Mouse (Mus musculus) MEL (cell line): ENCODE results near the gene Il16.

Experiments used
- CHD2 ChIP-seq: IDR thresholded peaks from 2 replicates; pipeline ENCODE4 v1.6.1; 2011; ENCODE audit warnings: low read length, improper control_type of control experiment
- CTCF ChIP-seq, 3 experiments: IDR thresholded peaks in 2 of 3; conservative IDR thresholded peaks in 1 of 3; 2 replicates each; pipeline ENCODE4 v1.5.1; 2011 to 2012; ENCODE audit warnings: low read length in 3 of 3, low read depth in 2 of 3, mild to moderate bottlenecking in 2 of 3, improper control_type of control experiment in 1 of 3, inconsistent platforms in 1 of 3, mixed read lengths in 1 of 3, moderate library complexity in 1 of 3; ENCODE audit not compliant: control insufficient read depth in 1 of 3, insufficient read depth in 1 of 3, poor library complexity in 1 of 3, severe bottlenecking in 1 of 3
- EP300 ChIP-seq, 2 experiments: IDR thresholded peaks; 2 replicates each; pipeline ENCODE4 v1.6.1; 2011; ENCODE audit warnings: improper control_type of control experiment in 2 of 2, low read length in 2 of 2, low read depth in 1 of 2, mild to moderate bottlenecking in 1 of 2
- GATA1 ChIP-seq: IDR thresholded peaks from 2 replicates; pipeline ENCODE4 v1.6.1; 2011; ENCODE audit warnings: low read depth, low read length, improper control_type of control experiment
- KAT2A ChIP-seq: conservative IDR thresholded peaks from 2 replicates; pipeline ENCODE4 v1.6.1; 2012; ENCODE audit warnings: low read depth, low read length, improper control_type of control experiment, inconsistent platforms
- MXI1 ChIP-seq: IDR thresholded peaks from 2 replicates; pipeline ENCODE4 v1.6.1; 2011; ENCODE audit warnings: mild to moderate bottlenecking, low read depth, low read length, improper control_type of control experiment
- MYB ChIP-seq: IDR thresholded peaks from 2 replicates; pipeline ENCODE4 v1.6.1; 2011; ENCODE audit warnings: mild to moderate bottlenecking, low read depth, low read length, improper control_type of control experiment
- POLR2A ChIP-seq, 2 experiments: IDR thresholded peaks; 2 replicates each; pipeline ENCODE4 v1.6.1; 2011 to 2012; ENCODE audit warnings: low read length in 2 of 2, mild to moderate bottlenecking in 2 of 2, control low read depth in 1 of 2, improper control_type of control experiment in 1 of 2, low read depth in 1 of 2, moderate library complexity in 1 of 2; ENCODE audit not compliant: control insufficient read depth in 1 of 2, insufficient read depth in 1 of 2, poor library complexity in 1 of 2
- POLR2AphosphoS2 ChIP-seq: IDR thresholded peaks from 2 replicates; pipeline ENCODE4 v1.6.1; 2011; ENCODE audit warnings: low read length, improper control_type of control experiment
- TCF12 ChIP-seq: IDR thresholded peaks from 2 replicates; pipeline ENCODE4 v1.6.1; 2014; ENCODE audit warnings: low read depth, mild to moderate bottlenecking, inconsistent platforms, low read length, improper control_type of control experiment, moderate library complexity
- USF1 ChIP-seq: IDR thresholded peaks from 2 replicates; pipeline ENCODE4 v1.6.1; 2014; ENCODE audit warnings: low read depth, mild to moderate bottlenecking, inconsistent platforms, low read length, improper control_type of control experiment, moderate library complexity
- ZNF384 ChIP-seq: IDR thresholded peaks from 2 replicates; pipeline ENCODE4 v1.6.1; 2012; ENCODE audit warnings: low read depth, mild to moderate bottlenecking, inconsistent platforms, low read length, improper control_type of control experiment

DNA sequence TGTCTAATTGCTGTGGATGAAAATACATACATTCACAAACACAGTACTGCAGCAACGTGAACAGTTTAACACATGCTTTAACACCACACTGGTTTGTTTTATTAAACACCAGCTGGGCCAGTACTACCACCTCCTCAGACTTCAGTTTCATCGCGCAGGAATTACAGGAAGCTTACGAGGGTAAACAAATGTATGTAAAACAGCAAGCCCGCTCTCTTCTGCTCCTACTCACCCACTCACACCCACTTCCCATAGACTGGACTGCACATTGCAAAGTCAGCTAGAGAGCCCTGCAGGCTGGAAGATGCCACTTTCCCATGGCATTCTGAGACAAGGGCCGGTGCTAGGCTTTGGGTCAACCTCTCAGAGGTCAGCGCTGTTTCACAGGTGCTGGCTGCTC, 96.7 kb downstream of the Il16 start:
- no peak for TF ChIP-seq TCF12
- TF ChIP-seq GATA1: no peak
- TF ChIP-seq MXI1: no peak
- no peak for TF ChIP-seq POLR2A (IDR thresholded peaks at IDR 0.05; ENCODE audit: control insufficient read depth in 1 of 2, insufficient read depth in 1 of 2, low read depth in 1 of 2, low read length in 2 of 2, poor library complexity in 1 of 2)
- no peak for TF ChIP-seq CHD2
- TF ChIP-seq MYB: no peak
- TF ChIP-seq CTCF (IDR thresholded peaks at IDR 0.05 in 2 of 3, conservative IDR thresholded peaks at IDR 0.05 in 1 of 3; ENCODE audit: control insufficient read depth in 1 of 3, insufficient read depth in 1 of 3, low read depth in 2 of 3, low read length in 3 of 3, poor library complexity in 1 of 3, severe bottlenecking in 1 of 3): no peak
- no peak for TF ChIP-seq POLR2AphosphoS2
- TF ChIP-seq USF1: no peak
- no peak for TF ChIP-seq ZNF384
- no peak for TF ChIP-seq EP300 (IDR thresholded peaks at IDR 0.05; ENCODE audit: low read depth in 1 of 2, low read length in 2 of 2)
- no peak for TF ChIP-seq KAT2A
